Mouse (Mus musculus) erythroblast, embryonic 14.5 days (primary cell): ENCODE results near the gene Ccdc38.

Experiments
- GATA1 ChIP-seq: IDR thresholded peaks from 2 replicates; pipeline ENCODE4 v1.6.1; 2012; ENCODE audit warnings: low read length, inconsistent platforms, mixed read lengths
- TAL1 ChIP-seq: IDR thresholded peaks from 3 replicates; pipeline ENCODE4 v1.6.1; 2012; ENCODE audit warnings: low read length, inconsistent platforms, mixed read lengths

GRCm38 (mm10) chr10:93609236-93609635 is 68.8 kb downstream of the Ccdc38 start:
- TF ChIP-seq GATA1 (no peak), TAL1 (no peak)
